Mouse (Mus musculus) hindbrain, embryonic 14.5 days (tissue): ENCODE measurements at regions not wholly inside any gene's neighbourhood (a gene's known extent, or its start where the extent isn't known, plus 50 kb on each side); places are given as distances from the start of the nearest gene placed in this dataset.
A peak's percentile ranks its signal among the peaks of the same experiment; 100 is the strongest.

Experiments
- ATAC-seq: fragments of 200-750 bp; cut with Nextera tagmentation; 2 replicates; pipeline ENCODE4 v1.8.0; 2017; ENCODE audit warnings: moderate number of reproducible peaks, mild to moderate bottlenecking, moderate TSS enrichment, moderate library complexity; ENCODE audit not compliant: low FRiP score
- DNase-seq: peaks from one replicate; pipeline ENCODE4 v3.0.0-alpha.2; 2015; ENCODE audit warnings: low spot score
- H3K27ac ChIP-seq: fragments of 300-500 bp; sonication (generic); 2 replicates; pipeline ENCODE4 v1.5.1; 2014; ENCODE audit warnings: mild to moderate bottlenecking, moderate library complexity
- H3K27me3 ChIP-seq: fragments of 300-500 bp; sonication (generic); 2 replicates; pipeline ENCODE4 v1.6.1; 2014; ENCODE audit warnings: mild to moderate bottlenecking, low read length, mixed read lengths; ENCODE audit not compliant: control insufficient read depth, insufficient read depth
- H3K36me3 ChIP-seq: fragments of 300-500 bp; sonication (generic); replicated peaks from 2 replicates; pipeline ENCODE4 v1.6.1; 2014; ENCODE audit not compliant: control insufficient read depth, insufficient read depth
- H3K4me1 ChIP-seq: fragments of 300-500 bp; sonication (generic); replicated peaks from 2 replicates; pipeline ENCODE4 v1.6.1; 2014; ENCODE audit warnings: antibody characterized with exemption, low read length, mixed read lengths; ENCODE audit not compliant: control insufficient read depth, insufficient read depth
- H3K4me2 ChIP-seq: fragments of 300-500 bp; sonication (generic); replicated peaks from 2 replicates; pipeline ENCODE4 v1.6.1; 2014; ENCODE audit warnings: mild to moderate bottlenecking, moderate library complexity
- H3K4me3 ChIP-seq: fragments of 300-500 bp; sonication (generic); replicated peaks from 2 replicates; pipeline ENCODE4 v1.5.1; 2014; ENCODE audit warnings: mild to moderate bottlenecking, low read length
- H3K9ac ChIP-seq: fragments of 300-500 bp; sonication (generic); 2 replicates; pipeline ENCODE4 v1.6.1; 2014
- H3K9me3 ChIP-seq: fragments of 300-500 bp; sonication (generic); 2 replicates; pipeline ENCODE4 v1.6.1; 2016; ENCODE audit warnings: low read length; ENCODE audit not compliant: control insufficient read depth
- WGBS: fragments of 180-500 bp; shearing (Covaris S2); extraction: QIAGEN DNeasy Blood & Tissue Kit; methylation state at CpG from one replicate; pipeline ENCODE4 v1.1.7; 2014; 5-methylcytosine and 5-hydroxymethylcytosine counted together

- 84% methylated on average over 2 of the region's 2 CpGs for WGBS
- ATAC-seq, result no peak
- Histone ChIP-seq H3K4me1 (no peaks in the 10 kb centered on the region), H3K27ac (no peak overlapping the region), H3K9ac (no peak overlapping the region), H3K4me3 (no peak overlapping the region), H3K27me3 (no peaks in the 10 kb centered on the region), H3K36me3 (no peaks in the 10 kb centered on the region), H3K9me3 (no peaks in the 10 kb centered on the region), H3K4me2 (no peak overlapping the region)
- no peak for DNase-seq
Measured at GRCm38 (mm10) chr14:98768845-98769244, 225.3 kb downstream of the Rpl36a-ps1 start.

GRCm38 (mm10) chr14:98767481-98767880 is 226.6 kb downstream of the Rpl36a-ps1 start:
- 89% methylated on average over 7 of the region's 7 CpGs for WGBS
- Histone ChIP-seq H3K9ac (no peak overlapping the region), H3K4me2 (no peak overlapping the region), H3K36me3 (no peaks in the 10 kb centered on the region), H3K27ac (no peak overlapping the region), H3K27me3 (no peaks in the 10 kb centered on the region), H3K9me3 (no peaks in the 10 kb centered on the region), H3K4me1 (no peaks in the 10 kb centered on the region), H3K4me3 (no peak overlapping the region)
- ATAC-seq, result no peak
- no peak for DNase-seq

- H3K4me2 ChIP-seq, result no peak overlapping the region
- DNase-seq, result no peak
- H3K4me3 ChIP-seq, result no peak overlapping the region
- no peaks in the 10 kb centered on the region for H3K9me3 ChIP-seq
- no peak overlapping the region for H3K27ac ChIP-seq
- no peaks in the 10 kb centered on the region for H3K27me3 ChIP-seq
- no peak for ATAC-seq
- H3K4me1 ChIP-seq, result no peaks in the 10 kb centered on the region
- H3K9ac ChIP-seq, result no peak overlapping the region
- H3K36me3 ChIP-seq, result no peaks in the 10 kb centered on the region
Measured at GRCm38 (mm10) chr14:98765358-98765757, 228.8 kb downstream of the Rpl36a-ps1 start.

- Histone ChIP-seq H3K4me3 (no peak overlapping the region), H3K9ac (no peak overlapping the region), H3K4me2 (no peak overlapping the region), H3K9me3 (no peaks in the 10 kb centered on the region), H3K27me3 (no peaks in the 10 kb centered on the region), H3K27ac (no peak overlapping the region), H3K4me1 (no peaks in the 10 kb centered on the region), H3K36me3 (no peaks in the 10 kb centered on the region)
- 92% methylated on average over 6 of the region's 6 CpGs for whole genome bisulfite sequencing
- ATAC-seq (no peak), DNase-seq (no peak)
Measured at GRCm38 (mm10) chr14:98750766-98751165, 243.4 kb downstream of the Rpl36a-ps1 start.

DNA sequence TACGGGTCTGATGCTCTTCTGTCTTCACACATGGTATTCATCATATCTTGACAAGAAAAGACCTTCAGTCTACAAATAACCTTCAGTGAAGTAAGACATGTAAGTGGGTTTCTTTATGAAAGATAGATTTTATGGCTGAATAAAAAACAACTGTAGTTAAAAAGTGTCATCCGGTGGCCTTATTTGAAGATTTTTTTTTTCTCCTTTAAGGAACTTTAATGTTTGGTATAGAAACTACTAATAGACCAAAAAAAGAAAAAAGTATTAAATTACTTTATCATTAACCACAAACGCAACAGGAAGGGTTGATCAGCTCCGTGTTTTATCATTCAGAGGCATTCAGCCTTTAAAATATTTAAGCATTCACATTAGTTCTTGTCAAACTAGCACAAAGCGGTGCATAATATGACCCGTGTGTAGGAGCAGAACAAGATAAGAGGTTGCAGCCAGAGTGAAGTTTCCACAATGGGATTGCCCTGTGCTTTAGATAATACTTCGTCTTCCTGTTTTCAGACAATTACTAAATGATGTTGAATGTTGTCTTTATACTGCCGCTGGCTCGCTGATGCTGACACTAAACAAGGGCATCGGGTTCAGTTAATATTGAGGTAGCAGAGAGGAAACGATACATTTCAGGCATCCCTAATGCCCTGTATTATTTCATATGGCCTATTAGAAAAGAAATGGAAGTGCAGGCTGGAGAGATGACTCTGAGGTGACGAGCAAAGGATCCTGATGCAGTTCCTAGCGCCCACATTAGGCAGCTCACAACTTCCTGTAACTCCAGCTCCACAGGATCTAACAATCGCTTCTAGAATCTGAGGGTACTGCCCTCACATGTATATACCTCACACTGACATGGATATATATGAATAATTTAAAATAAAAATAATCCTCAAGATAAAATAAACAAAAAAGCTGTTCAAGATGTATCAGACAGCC is 244.8 kb downstream of the Rpl36a-ps1 start:
- WGBS, result 71% methylated on average over 14 of the region's 14 CpGs
- Histone ChIP-seq H3K27me3 (no peaks in the 10 kb centered on the region), H3K4me2 (no peak overlapping the region), H3K4me1 (no peaks in the 10 kb centered on the region), H3K9me3 (no peaks in the 10 kb centered on the region), H3K9ac (no peak overlapping the region), H3K36me3 (no peaks in the 10 kb centered on the region), H3K4me3 (no peak overlapping the region), H3K27ac (no peak overlapping the region)
- DNase-seq (no peak), ATAC-seq (no peak)

DNA sequence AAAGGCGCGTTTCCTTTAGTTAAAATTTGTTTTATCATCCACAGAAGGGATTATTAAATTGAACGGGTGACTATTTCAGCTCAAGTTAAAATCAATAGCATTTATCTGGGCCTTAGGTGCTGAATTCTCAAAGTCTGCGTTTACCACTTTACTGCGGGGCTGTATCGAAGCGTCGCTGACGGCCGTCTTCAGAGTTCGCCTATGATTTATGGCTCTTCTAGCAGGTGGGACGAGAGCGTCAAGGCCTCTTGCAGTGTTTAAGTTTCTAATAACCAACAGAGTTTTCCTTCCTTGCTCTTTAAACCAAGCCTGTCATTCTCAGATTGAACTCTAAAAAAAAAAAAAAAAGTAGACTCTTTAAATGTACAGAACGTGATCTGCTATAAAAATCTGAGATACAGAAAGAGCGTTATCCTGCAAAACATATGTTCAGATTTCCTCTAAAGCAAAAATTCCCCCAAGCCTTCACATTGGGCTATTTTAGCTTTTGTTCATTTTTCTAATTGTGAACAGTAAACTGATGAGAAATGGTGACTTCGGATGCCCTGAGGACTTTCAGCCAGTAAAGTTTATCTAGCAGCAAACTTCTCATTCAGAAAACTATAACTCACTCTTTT is 246.9 kb downstream of the Rpl36a-ps1 start:
- no peaks in the 10 kb centered on the region for H3K4me1 ChIP-seq
- DNase-seq (no peak), ATAC-seq (no peak)
- H3K27ac ChIP-seq, result no peak overlapping the region
- WGBS, result 71% methylated on average over 16 of the region's 16 CpGs
- no peaks in the 10 kb centered on the region for H3K9me3 ChIP-seq
- H3K4me2 ChIP-seq, result 0 out of 2 replicates have a peak overlapping the region, but pooled peaks have one; percentile 5
- no peak overlapping the region for H3K4me3 ChIP-seq
- H3K27me3 ChIP-seq, result no peaks in the 10 kb centered on the region
- no peaks in the 10 kb centered on the region for H3K36me3 ChIP-seq
- no peak overlapping the region for H3K9ac ChIP-seq

- H3K9me3 ChIP-seq, result no peaks in the 10 kb centered on the region
- no peaks in the 10 kb centered on the region for H3K36me3 ChIP-seq
- ATAC-seq (no peak), DNase-seq (no peak)
- H3K4me1 ChIP-seq, result no peaks in the 10 kb centered on the region
- no peak overlapping the region for H3K4me2 ChIP-seq
- no peaks in the 10 kb centered on the region for H3K27me3 ChIP-seq
- no peak overlapping the region for H3K4me3 ChIP-seq
- no peak overlapping the region for H3K9ac ChIP-seq
- no peak overlapping the region for H3K27ac ChIP-seq
- 92% methylated on average over 3 of the region's 3 CpGs for WGBS
Measured at GRCm38 (mm10) chr14:98730375-98730774, 263.7 kb downstream of the Rpl36a-ps1 start.

- H3K9ac ChIP-seq, result no peak overlapping the region
- no peaks in the 10 kb centered on the region for H3K9me3 ChIP-seq
- ATAC-seq, result no peak
- no peaks in the 10 kb centered on the region for H3K4me1 ChIP-seq
- H3K36me3 ChIP-seq, result no peaks in the 10 kb centered on the region
- 78% methylated on average over 2 of the region's 2 CpGs for WGBS
- no peak overlapping the region for H3K27ac ChIP-seq
- DNase-seq, result no peak
- no peak overlapping the region for H3K4me3 ChIP-seq
- H3K4me2 ChIP-seq, result no peak overlapping the region
- no peaks in the 10 kb centered on the region for H3K27me3 ChIP-seq
Measured at GRCm38 (mm10) chr14:98728863-98729262, 265.3 kb downstream of the Rpl36a-ps1 start.

DNA sequence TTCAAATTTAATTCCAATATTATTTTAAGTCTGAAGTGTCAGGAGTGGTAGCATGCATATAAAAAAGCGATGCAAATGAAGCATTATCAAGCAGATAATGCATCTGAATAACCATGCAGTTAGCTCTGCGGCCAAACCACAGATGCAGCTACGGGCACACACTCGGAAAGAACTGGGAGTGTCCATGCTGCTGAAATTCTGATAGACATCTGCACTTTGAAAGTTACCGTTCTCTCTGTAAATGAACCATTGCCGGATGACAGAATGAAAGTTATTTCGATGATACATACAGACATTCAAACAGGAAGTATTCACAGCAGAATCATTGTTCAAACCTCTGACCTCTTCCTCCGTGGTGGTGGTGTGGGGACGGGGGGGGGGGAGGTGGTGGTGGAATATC is 271.6 kb downstream of the Rpl36a-ps1 start:
- Histone ChIP-seq H3K36me3 (no peaks in the 10 kb centered on the region), H3K9ac (no peak overlapping the region), H3K4me3 (no peak overlapping the region), H3K4me1 (no peaks in the 10 kb centered on the region), H3K27ac (no peak overlapping the region), H3K9me3 (no peaks in the 10 kb centered on the region), H3K4me2 (no peak overlapping the region), H3K27me3 (no peaks in the 10 kb centered on the region)
- ATAC-seq (no peak), DNase-seq (no peak)
- 76% methylated on average over 9 of the region's 9 CpGs for WGBS
